Mouse (Mus musculus): ENCODE results near the gene Rab37.
A peak's percentile ranks its signal among the peaks of the same experiment; 100 is the strongest.

The Rab37 gene

DNA sequence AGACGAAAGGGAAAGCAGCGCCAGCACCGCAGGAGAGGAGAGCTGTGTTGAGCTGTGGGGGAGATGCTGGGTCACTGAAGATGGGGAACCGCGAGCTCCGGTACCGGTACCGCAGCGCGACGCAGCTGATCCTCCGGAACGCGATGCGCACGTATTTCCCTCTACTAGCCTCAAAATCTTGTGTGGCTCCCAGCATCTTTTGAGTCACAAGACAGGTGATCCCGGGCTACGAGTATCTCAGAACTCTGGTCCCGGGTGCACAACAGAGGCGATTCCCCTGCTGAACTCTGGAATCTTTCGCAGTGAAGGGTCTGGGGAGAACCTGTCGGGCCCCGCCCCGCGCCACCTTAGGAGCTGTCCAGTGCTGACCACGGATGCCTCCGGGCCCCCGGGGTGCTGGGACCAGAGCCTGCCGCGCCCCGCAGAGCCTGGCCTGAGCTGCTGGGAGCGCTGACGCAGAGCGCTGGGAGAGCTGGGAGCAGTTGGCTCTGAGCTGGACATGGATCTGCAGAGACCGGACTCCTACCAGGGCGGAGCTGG is at the start of gene Rab37:
TSS of gene Rab37 (plus strand) at position 70 of the 540 bp plus-strand sequence.
- DNase-seq (ENCODE audit: low spot score) = peak; percentile 60

DNA sequence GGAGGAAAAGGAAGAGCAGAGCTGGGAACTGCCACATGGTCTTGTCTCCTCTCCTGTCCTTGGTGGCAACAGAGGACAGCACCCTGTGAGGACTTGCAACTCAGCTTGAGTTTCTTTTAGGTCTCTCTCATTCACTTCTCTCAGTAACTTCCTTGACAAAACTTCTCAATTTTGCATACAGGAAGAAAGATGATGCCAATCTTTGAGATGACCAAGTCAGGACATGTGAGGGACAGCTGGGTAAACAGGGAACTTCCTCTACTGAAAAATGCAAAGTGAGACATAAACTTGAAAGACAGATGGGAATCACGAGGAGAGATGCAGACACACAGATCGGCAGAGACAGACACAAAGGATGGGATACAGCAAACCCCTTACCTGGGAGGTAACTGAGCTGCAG is 43.0 kb upstream of the Rab37 start, which contains the start of gene Cd300ld3:
TSS of gene Cd300ld3 (minus strand) at position 151 of the 400 bp plus-strand sequence.
- DNase-seq (ENCODE audit: low spot score) = no peak

DNA sequence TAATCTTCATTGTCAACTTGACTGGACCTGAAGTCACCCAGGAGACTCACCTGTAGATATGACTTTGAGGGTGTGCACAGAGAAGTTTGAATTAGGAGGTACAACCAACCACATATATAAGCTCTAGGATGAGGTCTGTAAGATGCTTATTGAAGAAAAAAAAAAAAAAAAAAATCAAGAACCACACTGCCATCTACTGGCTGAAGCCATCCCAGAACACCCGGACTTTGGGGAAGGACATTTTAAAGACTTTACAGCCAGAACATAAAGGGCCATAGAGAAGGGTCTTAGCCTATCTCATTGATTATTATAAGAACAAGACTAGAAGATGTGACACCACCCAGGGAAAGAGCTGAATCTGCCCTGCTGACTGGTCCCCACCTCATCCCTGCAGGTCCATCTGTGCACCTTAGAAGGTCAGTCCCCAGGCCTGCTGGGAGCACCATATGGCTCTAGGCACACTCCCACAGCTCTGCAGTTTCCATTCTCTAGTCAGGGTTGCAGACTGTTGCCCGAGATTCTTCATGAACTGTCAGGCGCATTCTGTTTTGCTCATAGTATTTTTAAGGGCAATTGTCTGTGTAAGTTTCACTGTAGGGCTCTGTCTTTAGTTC is 41.8 kb upstream of the Rab37 start:
- no peak for DNase-seq (ENCODE audit: low spot score)

GRCm38 (mm10) chr11:115052206-115052605 is 39.0 kb upstream of the Rab37 start:
- peak; percentile 92 for DNase-seq (ENCODE audit: low spot score)

DNA sequence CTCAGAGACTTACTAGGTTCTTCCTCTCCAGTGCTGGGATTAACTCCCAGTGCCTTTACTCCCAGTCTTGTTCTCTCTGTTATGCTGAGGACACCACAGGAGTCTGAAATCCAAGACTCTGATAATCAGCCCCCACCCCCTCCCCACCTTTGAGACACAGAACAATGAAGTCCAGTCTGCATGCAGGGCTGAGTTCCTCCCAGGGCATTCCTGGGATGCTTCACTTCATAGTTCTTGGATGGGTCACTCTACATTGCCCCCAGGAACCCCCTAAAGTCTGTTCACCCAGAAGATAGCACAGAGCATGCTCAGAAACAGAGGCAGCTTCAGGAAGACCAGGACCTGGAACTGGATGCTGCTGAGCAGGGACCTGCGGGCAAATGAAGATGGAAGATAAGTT is 38.2 kb upstream of the Rab37 start:
- no peak for DNase-seq (ENCODE audit: low spot score)

DNA sequence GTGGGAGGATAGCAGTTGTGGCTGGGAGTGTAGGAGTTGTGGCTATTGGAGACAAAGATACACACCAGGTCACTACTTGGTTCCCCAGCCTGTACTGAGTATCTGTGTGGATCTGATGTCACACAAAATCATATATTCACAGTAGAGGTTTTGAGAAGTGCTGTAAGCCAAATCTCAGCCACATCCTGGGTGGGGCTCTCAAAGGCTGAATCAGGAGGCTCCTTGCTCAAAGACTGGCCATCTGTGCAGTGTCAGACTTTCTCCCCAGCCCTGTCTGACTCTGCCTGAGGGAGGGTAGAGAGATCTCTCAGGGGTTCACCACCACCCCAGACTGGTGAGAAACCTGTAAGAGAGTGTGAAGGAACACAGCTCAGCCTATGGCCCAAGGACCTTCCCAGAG is 36.7 kb upstream of the Rab37 start:
- no peak for DNase-seq (ENCODE audit: low spot score)

- DNase-seq (ENCODE audit: low spot score) = no peak
Observed at GRCm38 (mm10) chr11:115058701-115059100, 32.5 kb upstream of the Rab37 start.

- DNase-seq (ENCODE audit: low spot score) = no peak
Observed at GRCm38 (mm10) chr11:115059797-115060196, 31.4 kb upstream of the Rab37 start.

DNA sequence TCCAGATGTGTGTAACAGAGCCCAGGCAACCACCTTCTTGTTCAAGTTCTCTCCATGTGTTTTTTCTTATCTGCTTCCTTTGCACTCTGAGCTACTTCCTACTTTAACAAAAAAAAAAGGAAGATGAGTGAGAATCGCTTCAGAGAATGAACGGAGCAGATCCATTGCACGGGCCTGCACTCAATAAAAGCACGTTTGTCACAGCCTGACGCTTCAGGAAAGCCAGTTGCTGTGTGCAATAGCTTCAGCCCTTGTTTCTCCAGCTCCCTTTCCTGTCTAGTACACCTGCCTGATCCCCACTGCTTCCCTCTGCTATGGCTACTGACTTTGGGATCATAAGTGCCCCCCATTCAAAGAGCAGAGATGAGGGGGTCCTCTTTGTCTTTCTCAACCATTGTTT is 29.2 kb upstream of the Rab37 start, which contains the start of gene Cd300e:
TSS of gene Cd300e (minus strand) at position 101 of the 400 bp plus-strand sequence.
- no peak for DNase-seq (ENCODE audit: low spot score)

DNA sequence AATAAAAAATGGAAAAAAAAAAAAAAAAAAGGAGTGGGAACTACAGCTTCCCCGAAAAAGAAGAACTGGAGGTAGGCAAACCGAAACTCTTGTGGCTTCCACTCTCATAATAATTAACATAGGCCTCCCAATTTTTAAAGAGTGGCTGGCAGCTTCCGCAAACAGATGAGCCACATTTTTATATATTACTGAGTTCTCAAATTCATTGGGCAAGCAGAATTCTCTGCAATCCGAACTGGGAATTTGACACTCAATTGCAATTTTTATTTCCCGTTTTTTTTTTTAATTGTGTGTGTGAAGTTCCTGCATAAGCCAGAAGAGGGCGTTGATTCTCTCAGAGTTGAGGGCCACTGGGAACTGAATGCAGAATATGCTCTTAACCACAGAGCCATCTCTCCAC is 24.5 kb upstream of the Rab37 start:
- no peak for DNase-seq (ENCODE audit: low spot score)

- DNase-seq (ENCODE audit: low spot score) = peak; percentile 66
Observed at GRCm38 (mm10) chr11:115071015-115071551, 20.1 kb upstream of the Rab37 start.

DNA sequence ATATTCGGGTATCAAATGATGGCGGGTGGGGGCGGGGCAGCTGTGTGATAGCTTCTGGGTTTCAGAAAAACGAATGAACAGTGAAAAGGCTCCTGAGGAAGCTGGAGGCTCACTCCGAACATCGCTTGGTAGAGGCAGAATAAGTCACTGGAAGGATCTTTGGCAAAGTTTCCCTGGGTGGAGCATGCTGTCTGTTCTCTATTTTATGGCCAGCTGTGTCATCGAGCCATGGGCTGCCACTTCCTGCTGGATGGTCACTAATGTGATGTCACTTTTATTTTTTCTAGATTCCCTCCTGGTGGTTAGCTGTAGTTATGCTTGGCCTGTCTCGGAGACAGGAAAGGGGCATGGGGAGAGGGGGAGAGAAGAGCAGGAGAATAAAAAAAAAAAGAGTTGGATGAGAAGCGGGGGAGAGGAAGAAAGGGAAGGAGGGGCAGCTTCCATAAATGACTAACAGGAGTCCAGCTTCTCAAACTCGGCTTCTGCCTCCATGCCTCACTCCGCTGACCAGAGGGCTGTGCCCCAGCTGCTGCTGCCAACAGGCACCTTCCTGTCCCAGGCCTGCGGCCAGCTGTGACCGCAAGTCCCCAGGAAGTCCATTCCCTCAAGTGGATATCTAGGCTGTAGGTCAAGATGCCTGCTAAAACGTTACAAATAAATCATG is 19.5 kb upstream of the Rab37 start:
- peak; percentile 55 for DNase-seq (ENCODE audit: low spot score)

- no peak for DNase-seq (ENCODE audit: low spot score)
Observed at GRCm38 (mm10) chr11:115073002-115073401, 18.2 kb upstream of the Rab37 start.

DNA sequence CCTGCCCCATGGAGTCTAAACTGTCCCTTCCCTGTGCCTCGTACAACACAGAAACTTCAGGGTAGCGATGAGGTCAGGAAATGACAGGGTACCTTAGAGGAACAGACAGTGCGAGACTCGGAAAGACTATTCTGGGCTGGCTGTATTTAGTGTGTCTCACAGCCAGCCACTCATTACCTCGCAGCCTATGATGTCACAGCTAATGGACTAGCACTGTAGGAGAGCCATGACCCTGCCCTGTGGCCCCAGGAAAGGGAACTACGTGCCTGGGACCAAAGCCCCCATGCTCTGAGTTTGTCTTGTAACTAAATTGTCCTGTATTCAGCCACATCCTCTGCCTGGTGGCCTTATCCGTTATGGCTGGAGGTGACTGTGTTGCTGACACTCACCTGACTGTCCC is 15.8 kb upstream of the Rab37 start:
- no peak for DNase-seq (ENCODE audit: low spot score)

- no peak for DNase-seq (ENCODE audit: low spot score)
Observed at GRCm38 (mm10) chr11:115075859-115076258, 15.4 kb upstream of the Rab37 start.

DNA sequence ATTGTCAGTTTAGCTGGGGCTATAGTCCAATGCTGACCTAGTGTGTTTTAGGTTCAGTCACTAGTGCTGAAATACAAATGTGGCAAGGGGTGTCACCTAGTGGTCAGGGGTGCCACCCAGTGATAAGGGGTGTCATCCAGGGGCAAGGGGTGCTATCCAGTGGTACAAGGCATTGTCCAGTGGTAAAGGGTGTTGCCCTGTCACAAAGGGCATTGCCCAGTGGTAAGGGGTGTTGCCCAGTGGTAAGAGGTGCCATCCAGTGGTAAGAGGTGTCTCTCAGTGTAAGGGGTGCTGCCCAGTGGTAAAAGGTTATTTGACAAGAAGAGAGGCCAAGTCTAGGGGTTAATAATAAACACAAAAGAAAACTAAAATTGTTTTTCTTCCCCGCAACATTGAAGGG is 13.8 kb upstream of the Rab37 start:
- no peak for DNase-seq (ENCODE audit: low spot score)

GRCm38 (mm10) chr11:115078680-115079079 is 12.6 kb upstream of the Rab37 start:
- no peak for DNase-seq (ENCODE audit: low spot score)

DNA sequence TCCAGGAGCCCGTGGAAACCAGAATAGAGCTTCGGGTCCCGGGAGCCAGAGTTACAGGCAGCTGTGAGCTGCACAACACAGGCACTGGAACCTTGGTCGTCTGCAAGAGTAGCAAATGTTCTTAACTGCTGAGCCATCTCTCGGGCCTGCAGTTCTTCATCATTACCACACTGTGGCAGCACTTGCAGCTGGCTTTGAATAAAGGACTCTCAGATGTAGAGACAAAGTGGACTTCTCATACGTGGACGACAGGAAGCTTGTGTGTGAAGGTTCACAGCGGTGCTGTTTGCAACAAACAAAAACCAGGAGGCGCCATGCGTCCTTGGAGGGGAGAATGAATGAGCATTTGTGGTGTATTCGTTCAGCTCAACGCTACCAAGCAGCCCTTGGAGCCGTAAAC is 10.3 kb upstream of the Rab37 start:
- peak; percentile 80 for DNase-seq (ENCODE audit: low spot score)

DNA sequence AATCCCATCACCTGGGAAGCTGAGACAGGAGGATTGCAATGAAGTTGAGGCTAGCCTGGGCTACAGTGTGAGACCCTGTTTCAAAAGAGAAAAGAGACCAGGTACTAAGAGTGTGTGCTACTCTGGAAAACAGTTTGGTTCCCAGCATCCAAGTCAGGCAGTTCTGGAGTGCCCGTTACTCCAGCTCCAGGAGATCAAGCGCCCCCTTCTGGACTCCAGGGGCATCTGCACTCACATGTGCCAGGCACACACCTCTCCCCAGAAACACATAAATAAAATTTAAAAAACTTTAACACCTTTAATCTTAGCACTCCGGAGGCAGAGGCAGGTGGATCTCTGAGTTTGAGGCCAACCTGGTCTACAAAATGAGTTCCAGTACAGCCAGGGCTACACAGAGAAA is 9.9 kb upstream of the Rab37 start:
- no peak for DNase-seq (ENCODE audit: low spot score)

DNA sequence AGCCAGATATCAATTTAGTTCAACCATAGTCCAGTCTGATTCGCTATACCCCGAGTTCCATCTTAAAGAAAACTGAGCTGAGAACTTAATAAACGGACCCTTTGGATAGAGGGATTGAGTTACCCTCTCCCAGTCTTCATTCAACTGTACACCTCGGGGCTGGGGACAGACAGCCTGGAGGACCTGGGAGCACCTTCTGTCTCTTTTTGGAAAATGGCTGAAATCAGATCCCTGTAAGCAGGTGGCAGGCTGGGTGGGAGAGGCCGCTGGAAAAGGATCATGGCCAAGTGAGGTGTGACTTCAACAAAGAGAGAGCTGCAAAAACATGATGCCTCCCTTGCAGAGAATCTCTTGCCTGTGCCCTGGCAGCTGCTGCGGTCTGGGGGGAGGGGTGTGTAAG is 9.0 kb upstream of the Rab37 start:
- no peak for DNase-seq (ENCODE audit: low spot score)

GRCm38 (mm10) chr11:115083376-115084139 is 7.7 kb upstream of the Rab37 start:
- peak; percentile 87 for DNase-seq (ENCODE audit: low spot score)

GRCm38 (mm10) chr11:115084595-115084994 is 6.6 kb upstream of the Rab37 start:
- no peak for DNase-seq (ENCODE audit: low spot score)

Measured in embryo, embryonic 10 days (tissue).